Mouse (Mus musculus) midbrain, embryonic 12.5 days (tissue): ENCODE data around the gene Zic2. TPM values are rescaled to one million over a fixed set of nuclear protein-coding genes. Genes with fewer than 3 reads are reported as not detected.

Experiments used
- ATAC-seq: fragments of 200-750 bp; cut with Nextera tagmentation; 2 replicates; pipeline ENCODE4 v1.8.0; 2017; ENCODE audit warnings: low read depth, moderate TSS enrichment, moderate library complexity; ENCODE audit not compliant: low FRiP score
- H3K27ac ChIP-seq: fragments of 300-500 bp; sonication (generic); replicated peaks from 2 replicates; pipeline ENCODE4 v1.5.1; 2016; ENCODE audit warnings: mild to moderate bottlenecking
- H3K27me3 ChIP-seq: fragments of 300-500 bp; sonication (generic); 2 replicates; pipeline ENCODE4 v1.6.1; 2016; ENCODE audit warnings: mild to moderate bottlenecking
- H3K36me3 ChIP-seq: fragments of 300-500 bp; sonication (generic); 2 replicates; pipeline ENCODE4 v1.6.1; 2016
- H3K4me1 ChIP-seq: fragments of 300-500 bp; sonication (generic); 2 replicates; pipeline ENCODE4 v1.6.1; 2016
- H3K4me2 ChIP-seq: fragments of 300-500 bp; sonication (generic); replicated peaks from 2 replicates; pipeline ENCODE4 v1.6.1; 2016; ENCODE audit warnings: mild to moderate bottlenecking, moderate library complexity
- H3K4me3 ChIP-seq: fragments of 300-500 bp; sonication (generic); 2 replicates; pipeline ENCODE4 v1.5.1; 2016; ENCODE audit warnings: mild to moderate bottlenecking
- H3K9ac ChIP-seq: fragments of 300-500 bp; sonication (generic); replicated peaks from 2 replicates; pipeline ENCODE4 v1.6.1; 2016; ENCODE audit warnings: mild to moderate bottlenecking, moderate library complexity
- H3K9me3 ChIP-seq: fragments of 300-500 bp; sonication (generic); 2 replicates; pipeline ENCODE4 v1.6.1; 2016; ENCODE audit warnings: mild to moderate bottlenecking
- WGBS: fragments of 180-500 bp; shearing (Covaris S2); methylation state at CpG from one replicate; pipeline ENCODE4 v1.1.7; 2016; 5-methylcytosine and 5-hydroxymethylcytosine counted together
- polyA plus RNA-seq: library from polyadenylated mRNA; unstranded; fragments of >200 nt; fragmentation: Nextera tagmentation; extraction: Ambion mirVana; gene quantifications from 2 replicates; pipeline ENCODE4 v1.2.1, GENCODE M21; 2016

Gene Zic2
- 14.2 and 21.1 TPM in 2 replicates for polyA plus RNA-seq

GRCm38 (mm10) chr14:122474891-122475556 is at the start of gene Zic2:
Zic2 (plus strand) TSS chr14:122475435.
- under 1% methylated on average over 40 of the region's 73 CpGs for WGBS
- H3K9me3 ChIP-seq = no peaks in the 10 kb centered on the region
- H3K4me2 ChIP-seq = peak within 1 kb of the TSS; percentile 71
- H3K4me1 ChIP-seq = peaks cover 35% of the 10 kb centered on the region
- H3K4me3 ChIP-seq = peak within 1 kb of the TSS; percentile 77
- no peaks in the 10 kb centered on the region for H3K36me3 ChIP-seq
- H3K9ac ChIP-seq = peak within 1 kb of the TSS; percentile 97
- peak; percentile 73 for ATAC-seq
- H3K27me3 ChIP-seq = peaks cover 70% of the 10 kb centered on the region
- H3K27ac ChIP-seq = peak within 1 kb of the TSS; percentile 99

- ATAC-seq = peak; percentile 28
- no peaks in the 10 kb centered on the region for H3K36me3 ChIP-seq
- H3K27ac ChIP-seq = peak overlapping the region; percentile 46
- 61% methylated on average over 10 of the region's 10 CpGs for WGBS
- peaks cover 37% of the 10 kb centered on the region for H3K27me3 ChIP-seq
- H3K9me3 ChIP-seq = no peaks in the 10 kb centered on the region
- no peak overlapping the region for H3K4me2 ChIP-seq
- no peak overlapping the region for H3K4me3 ChIP-seq
- H3K9ac ChIP-seq = no peak overlapping the region
- peaks cover 7% of the 10 kb centered on the region for H3K4me1 ChIP-seq
These were observed 48.6 kb upstream of the Zic2 start for GRCm38 (mm10) chr14:122426529-122427203.

- 50% methylated on average over 8 of the region's 8 CpGs for WGBS
- H3K27ac ChIP-seq = peak overlapping the region; percentile 46; the same call in 1 of the 2 replicates
- no peaks in the 10 kb centered on the region for H3K36me3 ChIP-seq
- H3K4me3 ChIP-seq = no peak overlapping the region
- H3K27me3 ChIP-seq = peaks cover 32% of the 10 kb centered on the region; the same call in 1 of the 2 replicates
- peaks cover 7% of the 10 kb centered on the region for H3K4me1 ChIP-seq
- no peak overlapping the region for H3K9ac ChIP-seq
- H3K9me3 ChIP-seq = no peaks in the 10 kb centered on the region
- no peak overlapping the region for H3K4me2 ChIP-seq
- ATAC-seq = peak; percentile 62; the same call in 1 of the 2 replicates
These were observed 48.1 kb upstream of the Zic2 start for GRCm38 (mm10) chr14:122427204-122427560.

- Histone ChIP-seq H3K4me2 (no peak overlapping the region), H3K36me3 (no peaks in the 10 kb centered on the region), H3K27me3 (peaks cover 29% of the 10 kb centered on the region; the same call in 1 of the 2 replicates), H3K4me3 (no peak overlapping the region), H3K27ac (no peak overlapping the region), H3K9ac (no peak overlapping the region), H3K4me1 (peaks cover 7% of the 10 kb centered on the region), H3K9me3 (no peaks in the 10 kb centered on the region)
- 0 out of 2 replicates have a peak, but pooled peaks have one; percentile 20 for ATAC-seq
- 75% methylated on average over 3 of the region's 3 CpGs for WGBS
These were observed 47.6 kb upstream of the Zic2 start for GRCm38 (mm10) chr14:122427654-122428053.

DNA sequence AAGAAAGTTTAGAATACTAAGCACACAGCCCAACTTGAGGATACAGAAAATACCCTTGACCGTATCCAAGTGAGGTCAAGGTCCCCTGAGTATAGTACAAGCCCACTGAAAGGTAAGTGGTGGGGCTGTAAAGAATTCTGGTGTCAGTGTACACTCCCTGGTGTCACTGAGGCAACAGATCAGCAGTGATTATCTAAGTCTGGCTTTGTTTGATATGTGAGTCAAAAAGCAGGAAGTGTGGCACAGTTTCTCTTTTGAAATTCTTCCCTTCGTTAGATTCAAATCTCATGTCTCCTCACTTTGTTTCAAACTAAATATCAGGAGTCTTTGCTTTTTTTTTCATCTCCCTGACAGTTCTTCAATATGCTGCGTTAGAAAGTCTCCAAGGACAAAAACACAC is 42.7 kb upstream of the Zic2 start:
- H3K4me3 ChIP-seq = no peak overlapping the region
- peaks cover 3% of the 10 kb centered on the region; the same call in 1 of the 2 replicates for H3K4me1 ChIP-seq
- H3K27ac ChIP-seq = no peak overlapping the region
- no peak for ATAC-seq
- no peak overlapping the region for H3K9ac ChIP-seq
- H3K9me3 ChIP-seq = no peaks in the 10 kb centered on the region
- H3K27me3 ChIP-seq = peaks cover 13% of the 10 kb centered on the region
- no peak overlapping the region for H3K4me2 ChIP-seq
- WGBS = 62% methylated on average over 3 of the region's 3 CpGs
- H3K36me3 ChIP-seq = no peaks in the 10 kb centered on the region

DNA sequence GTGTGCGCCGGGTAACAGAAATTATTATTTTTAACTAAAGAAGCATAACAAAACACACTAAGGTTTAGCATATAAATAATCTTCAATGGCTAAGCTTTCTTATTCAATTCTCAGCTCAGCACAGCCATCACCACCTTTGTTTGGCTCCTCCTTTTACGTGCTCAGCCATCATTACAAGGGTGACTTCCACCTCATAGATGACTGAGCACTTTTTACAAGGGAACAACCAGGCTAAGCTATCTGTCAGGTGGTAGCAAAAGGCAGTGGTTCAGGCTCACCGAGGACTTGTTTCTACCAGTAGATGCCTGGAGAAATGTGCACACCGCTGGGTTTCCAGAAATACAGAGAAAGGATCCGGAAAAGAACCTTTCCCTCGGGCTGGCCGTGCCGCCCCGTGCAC is 41.2 kb upstream of the Zic2 start:
- 89% methylated on average over 10 of the region's 10 CpGs for WGBS
- Histone ChIP-seq H3K27me3 (peaks cover 8% of the 10 kb centered on the region), H3K9me3 (no peaks in the 10 kb centered on the region), H3K27ac (no peak overlapping the region), H3K9ac (no peak overlapping the region), H3K4me2 (no peak overlapping the region), H3K4me1 (peaks cover 3% of the 10 kb centered on the region; the same call in 1 of the 2 replicates), H3K4me3 (no peak overlapping the region), H3K36me3 (no peaks in the 10 kb centered on the region)
- ATAC-seq = no peak

- ATAC-seq = no peak
- Histone ChIP-seq H3K4me2 (no peak overlapping the region), H3K27ac (no peak overlapping the region), H3K27me3 (peaks cover 10% of the 10 kb centered on the region), H3K4me1 (peaks cover 3% of the 10 kb centered on the region; the same call in 1 of the 2 replicates), H3K9ac (no peak overlapping the region), H3K4me3 (no peak overlapping the region), H3K9me3 (no peaks in the 10 kb centered on the region), H3K36me3 (no peaks in the 10 kb centered on the region)
- 75% methylated on average over 10 of the region's 10 CpGs for WGBS
These were observed 38.4 kb upstream of the Zic2 start for GRCm38 (mm10) chr14:122436850-122437249.

- H3K9me3 ChIP-seq = no peaks in the 10 kb centered on the region
- peak overlapping the region; percentile 48 for H3K4me3 ChIP-seq
- ATAC-seq = no peak
- WGBS = 3% methylated on average over 29 of the region's 29 CpGs
- H3K4me1 ChIP-seq = peaks cover 51% of the 10 kb centered on the region
- H3K27me3 ChIP-seq = peaks cover 82% of the 10 kb centered on the region
- peak overlapping the region; percentile 56 for H3K9ac ChIP-seq
- H3K36me3 ChIP-seq = no peaks in the 10 kb centered on the region
- H3K27ac ChIP-seq = peak overlapping the region; percentile 88
- peak overlapping the region; percentile 66 for H3K4me2 ChIP-seq
These were observed 25.4 kb upstream of the Zic2 start for GRCm38 (mm10) chr14:122449601-122450495.

DNA sequence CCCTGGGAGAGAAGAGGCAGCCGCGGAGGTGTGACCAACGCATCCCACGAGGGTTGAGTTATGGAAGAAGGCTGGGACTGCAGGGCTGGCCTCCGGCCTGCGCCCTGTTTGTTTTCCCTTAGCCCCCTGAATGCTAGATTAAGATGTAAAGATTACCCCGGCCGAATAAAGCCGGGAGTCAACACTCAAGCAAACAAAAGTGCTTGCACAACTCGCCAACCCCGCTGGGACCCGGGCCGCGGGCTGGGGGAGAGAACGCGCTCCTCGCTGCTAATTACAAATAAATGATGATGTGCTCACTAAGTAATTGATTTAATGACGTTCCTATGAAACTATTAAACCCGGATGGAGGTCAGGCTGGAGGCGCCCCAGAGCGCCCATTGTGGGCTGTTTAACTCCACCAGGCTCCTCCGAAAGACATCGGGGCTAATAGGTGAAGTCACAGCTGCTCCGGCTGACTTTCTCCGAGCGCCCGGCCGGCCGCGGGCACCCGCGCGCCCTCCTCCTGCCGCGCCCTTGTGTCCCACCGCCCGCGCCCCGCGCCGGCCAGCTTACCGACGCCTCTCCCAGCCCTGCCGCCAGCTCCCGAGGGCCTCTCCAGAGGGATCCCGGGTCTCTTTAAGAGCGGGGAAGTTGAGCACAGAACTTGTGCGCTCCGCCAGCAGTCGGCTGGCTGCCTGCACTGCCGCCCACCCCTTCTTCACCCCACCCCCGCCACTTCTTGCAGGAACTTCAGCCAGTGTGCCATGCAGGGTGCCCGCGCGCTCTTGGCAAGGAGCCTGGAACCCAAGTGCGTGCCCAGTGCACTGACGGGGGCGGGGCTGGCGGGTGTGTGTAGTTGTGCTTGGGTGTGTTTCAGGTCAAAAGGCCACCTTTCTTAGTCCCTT is 24.5 kb upstream of the Zic2 start, which contains the start of gene Gm5089:
Gm5089 (minus strand) TSS at position 620 of the 887 bp plus-strand sequence.
- Histone ChIP-seq H3K27ac (peak within 1 kb of the TSS; percentile 88), H3K27me3 (peaks cover 77% of the 10 kb centered on the region), H3K9me3 (no peaks in the 10 kb centered on the region), H3K36me3 (no peaks in the 10 kb centered on the region), H3K4me1 (peaks cover 57% of the 10 kb centered on the region), H3K9ac (peak within 1 kb of the TSS; percentile 56), H3K4me2 (peak within 1 kb of the TSS; percentile 66), H3K4me3 (peak within 1 kb of the TSS; percentile 48)
- ATAC-seq = no peak
- under 1% methylated on average over 50 of the region's 59 CpGs for WGBS

GRCm38 (mm10) chr14:122451551-122452145 is 23.6 kb upstream of the Zic2 start:
- Histone ChIP-seq H3K27ac (peak overlapping the region; percentile 88), H3K4me3 (peak overlapping the region; percentile 48; the same call in 1 of the 2 replicates)
- no peak for ATAC-seq

More at GRCm38 (mm10) chr14:122451551-122452145, 23.6 kb upstream of the Zic2 start:
- 53% methylated on average over 5 of the region's 5 CpGs for WGBS
- Histone ChIP-seq H3K4me1 (peaks cover 60% of the 10 kb centered on the region), H3K9ac (peak overlapping the region; percentile 56; the same call in 1 of the 2 replicates), H3K36me3 (no peaks in the 10 kb centered on the region), H3K4me2 (peak overlapping the region; percentile 66), H3K9me3 (no peaks in the 10 kb centered on the region), H3K27me3 (peaks cover 73% of the 10 kb centered on the region)
